Mouse (Mus musculus) neural tube, embryonic 14.5 days (tissue): Measurements from ENCODE around the gene Adcy10. TPM values are rescaled to one million over a fixed set of nuclear protein-coding genes. Genes with fewer than 3 reads are reported as not detected.
A peak's percentile ranks its signal among the peaks of the same experiment; 100 is the strongest.

ENCODE experiments used
- ATAC-seq: fragments of 200-750 bp; cut with Nextera tagmentation; 2 replicates; pipeline ENCODE4 v1.8.0; 2017; ENCODE audit warnings: low read depth, mild to moderate bottlenecking, moderate TSS enrichment, moderate library complexity
- H3K27ac ChIP-seq: fragments of 300-500 bp; sonication (generic); 2 replicates; pipeline ENCODE4 v1.5.1; 2014; ENCODE audit warnings: low read depth, mild to moderate bottlenecking, control low read depth, low read length, moderate library complexity, mixed read lengths
- H3K27me3 ChIP-seq: fragments of 300-500 bp; sonication (generic); 2 replicates; pipeline ENCODE4 v1.6.1; 2014; ENCODE audit warnings: low read length; ENCODE audit not compliant: control insufficient read depth, insufficient read depth
- H3K36me3 ChIP-seq: fragments of 300-500 bp; sonication (generic); 2 replicates; pipeline ENCODE4 v1.6.1; 2014; ENCODE audit warnings: low read length, mixed read lengths; ENCODE audit not compliant: control insufficient read depth, insufficient read depth
- H3K4me1 ChIP-seq: fragments of 300-500 bp; sonication (generic); 2 replicates; pipeline ENCODE4 v1.6.1; 2014; ENCODE audit warnings: low read length; ENCODE audit not compliant: control insufficient read depth, insufficient read depth
- H3K4me2 ChIP-seq: fragments of 300-500 bp; sonication (generic); 2 replicates; pipeline ENCODE4 v1.6.1; 2014; ENCODE audit warnings: mild to moderate bottlenecking, low read depth, low read length, control low read depth
- H3K4me3 ChIP-seq: fragments of 300-500 bp; sonication (generic); 2 replicates; pipeline ENCODE4 v1.5.1; 2014; ENCODE audit warnings: low read depth, low read length, control low read depth, mixed read lengths
- H3K9ac ChIP-seq: fragments of 300-500 bp; sonication (generic); replicated peaks from 2 replicates; pipeline ENCODE4 v1.6.1; 2014; ENCODE audit warnings: low read depth, mild to moderate bottlenecking, control low read depth, low read length, mixed read lengths
- H3K9me3 ChIP-seq: fragments of 300-500 bp; sonication (generic); 2 replicates; pipeline ENCODE4 v1.6.1; 2016; ENCODE audit warnings: low read length; ENCODE audit not compliant: control insufficient read depth
- WGBS: fragments of 180-500 bp; shearing (Covaris S2); extraction: QIAGEN DNeasy Blood & Tissue Kit; methylation state at CpG from one replicate; pipeline ENCODE4 v1.1.7; 2014; 5-methylcytosine and 5-hydroxymethylcytosine counted together
- polyA plus RNA-seq: library from polyadenylated mRNA; unstranded; fragments of >200 nt; fragmentation: Nextera tagmentation; extraction: Ambion mirVana; gene quantifications from 2 replicates; pipeline ENCODE4 v1.2.1, GENCODE M21; 2014

The Adcy10 gene
- polyA plus RNA-seq, 1 experiment from 2014 or later, result 0.28 TPM

DNA sequence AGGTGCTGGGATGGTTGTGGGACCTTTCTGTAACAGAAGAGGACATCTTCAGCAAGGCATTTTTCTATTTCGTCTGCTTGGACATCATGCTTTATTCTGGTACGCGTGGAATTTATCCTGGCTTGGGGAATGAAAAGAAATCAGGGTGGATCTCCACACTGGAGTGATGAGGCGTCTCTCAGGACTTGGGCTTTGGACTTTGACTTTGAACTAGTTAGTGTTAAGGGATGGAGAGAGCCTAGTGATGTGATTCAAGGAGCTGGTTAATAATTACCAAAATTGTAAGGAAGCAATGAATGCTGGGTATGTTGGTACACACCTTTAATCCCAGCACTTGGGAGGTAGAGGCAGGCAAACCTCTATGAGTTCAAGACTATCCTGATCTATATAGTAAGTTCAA lies 80.3 kb downstream of the Adcy10 start:
- no peak for ATAC-seq
- Histone ChIP-seq H3K36me3 (no peaks in the 10 kb centered on the region), H3K4me1 (no peaks in the 10 kb centered on the region), H3K4me3 (no peak overlapping the region), H3K9ac (no peak overlapping the region), H3K27ac (no peak overlapping the region), H3K9me3 (no peaks in the 10 kb centered on the region), H3K4me2 (no peak overlapping the region), H3K27me3 (no peaks in the 10 kb centered on the region)
- 93% methylated on average over 4 of the region's 4 CpGs for WGBS

DNA sequence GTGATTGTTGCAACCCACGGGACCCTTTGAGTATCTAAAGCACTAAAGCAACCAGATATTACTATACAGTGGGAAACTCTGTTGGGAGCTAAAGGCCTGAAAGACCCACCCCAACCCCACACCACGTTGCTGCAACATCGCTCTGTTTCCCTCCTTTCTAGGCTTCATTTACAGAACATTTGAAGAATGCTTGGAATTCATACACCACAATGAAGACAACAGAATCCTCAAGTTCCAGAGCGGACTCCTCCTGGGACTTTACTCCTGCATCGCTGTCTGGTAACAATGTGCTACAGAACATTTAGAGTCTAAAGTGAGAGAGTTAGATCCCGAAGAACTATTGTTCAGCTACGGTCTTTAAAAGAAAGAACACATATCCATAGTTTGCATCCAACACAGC lies 82.5 kb downstream of the Adcy10 start:
- Histone ChIP-seq H3K9me3 (no peaks in the 10 kb centered on the region), H3K4me1 (no peaks in the 10 kb centered on the region), H3K4me2 (no peak overlapping the region), H3K27me3 (no peaks in the 10 kb centered on the region), H3K36me3 (no peaks in the 10 kb centered on the region), H3K27ac (no peak overlapping the region), H3K4me3 (no peak overlapping the region), H3K9ac (no peak overlapping the region)
- no peak for ATAC-seq
- 82% methylated on average over 7 of the region's 7 CpGs for WGBS

DNA sequence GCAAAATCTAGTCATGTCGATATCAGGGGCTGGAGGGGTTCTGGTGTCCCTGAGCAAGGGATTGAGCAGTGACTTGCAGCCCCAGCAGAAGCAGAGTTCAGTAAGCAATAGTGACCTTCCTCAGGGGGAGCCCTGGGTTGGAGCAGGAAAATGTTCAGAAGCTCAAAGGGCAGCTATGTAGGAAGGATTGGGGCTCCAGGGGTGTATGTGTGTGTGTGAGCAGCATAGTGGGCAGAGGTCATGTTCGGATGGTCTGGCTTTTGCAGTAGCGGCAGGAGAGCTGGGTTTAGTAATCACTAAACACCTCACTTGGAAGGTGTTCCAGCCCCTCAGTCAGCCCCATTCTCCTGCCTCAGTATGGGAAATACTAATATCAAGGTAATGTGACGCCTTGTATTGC lies 91.0 kb downstream of the Adcy10 start:
- WGBS, result 78% methylated on average over 4 of the region's 4 CpGs
- Histone ChIP-seq H3K4me3 (no peak overlapping the region), H3K27me3 (no peaks in the 10 kb centered on the region), H3K9me3 (no peaks in the 10 kb centered on the region), H3K36me3 (no peaks in the 10 kb centered on the region), H3K4me2 (no peak overlapping the region), H3K27ac (no peak overlapping the region), H3K9ac (no peak overlapping the region), H3K4me1 (no peaks in the 10 kb centered on the region)
- ATAC-seq, result no peak

DNA sequence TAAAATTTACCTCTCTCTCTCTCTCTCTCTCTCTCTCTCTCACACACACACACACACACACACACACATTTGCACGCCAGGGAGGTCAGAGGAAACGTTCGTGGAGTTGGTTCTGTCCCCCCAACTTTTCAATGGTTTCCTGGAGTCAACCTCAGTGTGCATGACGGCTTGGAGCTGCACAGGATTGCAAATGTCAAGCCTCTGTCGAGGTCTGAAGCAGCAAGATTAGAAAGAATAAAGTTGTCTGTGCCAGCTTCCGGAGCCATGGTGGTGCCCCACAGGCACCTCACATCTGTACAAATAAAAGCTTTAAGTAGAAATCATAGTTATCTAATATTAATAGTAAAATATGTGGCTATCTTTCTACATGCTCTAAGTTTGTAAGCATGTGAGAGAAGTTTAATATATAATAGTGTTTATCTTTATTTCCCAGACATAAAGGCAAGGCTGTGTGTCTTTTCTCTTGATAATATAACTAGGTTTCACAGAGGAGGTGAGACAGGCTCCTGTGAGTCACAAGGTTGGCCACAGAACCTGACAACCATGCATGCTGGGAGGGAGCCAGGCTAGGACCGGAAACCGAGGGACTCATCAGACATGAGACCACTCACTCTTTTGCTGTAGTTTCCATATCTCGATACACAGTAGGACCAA lies 91.6 kb downstream of the Adcy10 start:
- no peaks in the 10 kb centered on the region for H3K36me3 ChIP-seq
- WGBS, result 83% methylated on average over 9 of the region's 9 CpGs

DNA sequence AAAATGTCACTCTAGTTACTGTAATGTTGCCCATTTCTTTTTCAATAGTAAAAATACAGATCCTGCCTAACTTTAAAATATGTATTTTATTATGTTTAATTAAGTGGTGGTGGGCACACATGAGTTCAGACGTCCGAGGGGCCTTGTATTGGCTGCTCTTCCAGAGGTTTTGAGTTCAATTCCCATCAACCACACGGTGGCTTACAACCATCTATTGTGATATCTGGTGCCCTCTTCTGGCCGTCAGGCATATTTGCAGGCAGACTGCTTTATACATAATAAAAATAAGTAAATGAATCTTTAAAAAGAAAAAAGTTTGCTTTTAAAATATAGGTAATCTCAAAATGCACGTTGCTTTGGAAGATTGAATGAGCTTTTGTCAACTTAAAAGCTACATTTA lies 94.3 kb downstream of the Adcy10 start:
- 55% methylated on average over 5 of the region's 5 CpGs for WGBS
- Histone ChIP-seq H3K4me1 (no peaks in the 10 kb centered on the region), H3K9me3 (no peaks in the 10 kb centered on the region), H3K4me3 (no peak overlapping the region), H3K4me2 (no peak overlapping the region), H3K27me3 (no peaks in the 10 kb centered on the region), H3K27ac (no peak overlapping the region), H3K36me3 (no peaks in the 10 kb centered on the region), H3K9ac (no peak overlapping the region)
- ATAC-seq, result no peak

More for the DNA sequence above, 91.6 kb downstream of the Adcy10 start:
- no peak for ATAC-seq
- no peaks in the 10 kb centered on the region for H3K27me3 ChIP-seq
- no peak overlapping the region for H3K4me2 ChIP-seq
- no peak overlapping the region for H3K4me3 ChIP-seq
- no peak overlapping the region for H3K9ac ChIP-seq
- H3K4me1 ChIP-seq, result no peaks in the 10 kb centered on the region
- H3K27ac ChIP-seq, result no peak overlapping the region
- H3K9me3 ChIP-seq, result no peaks in the 10 kb centered on the region

DNA sequence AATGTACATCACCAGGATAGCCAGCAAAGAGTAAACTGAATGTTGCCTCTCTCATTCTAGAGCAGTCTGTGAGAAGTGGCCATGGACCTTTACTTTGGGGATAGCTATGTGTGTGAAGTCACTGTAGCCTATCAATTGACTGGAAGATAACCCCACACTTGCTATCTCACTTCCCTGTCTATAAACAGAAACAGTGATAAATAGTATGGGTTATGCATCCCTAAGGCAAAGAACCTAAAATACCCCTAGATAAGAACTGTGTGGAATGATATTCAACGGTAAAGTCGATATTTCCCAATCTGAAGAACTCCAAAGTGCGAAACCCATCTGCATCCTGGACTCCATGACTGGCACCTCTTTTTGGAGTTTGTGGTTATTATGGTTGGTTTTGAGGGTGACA lies 96.3 kb downstream of the Adcy10 start:
- no peak for ATAC-seq
- H3K4me1 ChIP-seq, result no peaks in the 10 kb centered on the region
- no peak overlapping the region for H3K27ac ChIP-seq
- no peak overlapping the region for H3K9ac ChIP-seq
- no peaks in the 10 kb centered on the region for H3K9me3 ChIP-seq
- H3K27me3 ChIP-seq, result no peaks in the 10 kb centered on the region
- no peaks in the 10 kb centered on the region for H3K36me3 ChIP-seq
- no peak overlapping the region for H3K4me2 ChIP-seq
- 96% methylated on average over 3 of the region's 3 CpGs for WGBS
- H3K4me3 ChIP-seq, result no peak overlapping the region

DNA sequence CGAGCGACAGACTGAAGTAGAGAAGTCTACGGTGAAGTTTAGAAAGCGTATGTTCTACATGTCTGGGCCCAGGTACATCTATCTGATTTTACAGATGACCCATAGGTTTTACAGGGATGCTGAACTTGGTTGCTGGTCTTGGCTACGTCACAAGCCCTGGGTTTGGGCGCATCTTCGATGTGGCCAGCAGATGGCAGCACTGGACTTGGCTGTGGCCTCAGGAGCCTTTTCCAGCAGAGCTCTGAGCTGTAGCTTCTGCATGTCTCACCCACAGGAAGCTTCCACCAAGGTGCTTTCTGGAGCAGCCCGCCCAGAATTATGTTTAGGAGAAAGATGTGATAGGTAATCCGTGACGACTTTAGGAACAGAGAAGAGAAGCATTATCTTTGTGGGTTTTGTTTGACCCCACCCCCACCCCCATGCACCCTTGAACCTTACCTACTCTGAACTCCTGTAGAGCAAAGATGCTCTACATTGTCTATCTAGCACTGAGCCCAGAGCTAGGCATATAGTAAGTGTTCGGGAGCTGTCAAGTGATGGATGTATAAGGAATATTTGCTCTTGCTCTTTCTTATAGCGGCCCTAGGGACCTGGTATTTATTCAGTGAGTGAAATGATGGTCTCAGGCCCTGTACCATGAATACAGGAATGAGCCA lies 98.7 kb downstream of the Adcy10 start:
- Histone ChIP-seq H3K36me3 (no peaks in the 10 kb centered on the region), H3K9ac (no peak overlapping the region), H3K27me3 (no peaks in the 10 kb centered on the region), H3K27ac (no peak overlapping the region), H3K4me2 (no peak overlapping the region), H3K4me1 (no peaks in the 10 kb centered on the region), H3K4me3 (no peak overlapping the region), H3K9me3 (no peaks in the 10 kb centered on the region)
- ATAC-seq, result peak; percentile 83; the same call in 1 of the 2 replicates
- WGBS, result 33% methylated on average over 12 of the region's 12 CpGs

DNA sequence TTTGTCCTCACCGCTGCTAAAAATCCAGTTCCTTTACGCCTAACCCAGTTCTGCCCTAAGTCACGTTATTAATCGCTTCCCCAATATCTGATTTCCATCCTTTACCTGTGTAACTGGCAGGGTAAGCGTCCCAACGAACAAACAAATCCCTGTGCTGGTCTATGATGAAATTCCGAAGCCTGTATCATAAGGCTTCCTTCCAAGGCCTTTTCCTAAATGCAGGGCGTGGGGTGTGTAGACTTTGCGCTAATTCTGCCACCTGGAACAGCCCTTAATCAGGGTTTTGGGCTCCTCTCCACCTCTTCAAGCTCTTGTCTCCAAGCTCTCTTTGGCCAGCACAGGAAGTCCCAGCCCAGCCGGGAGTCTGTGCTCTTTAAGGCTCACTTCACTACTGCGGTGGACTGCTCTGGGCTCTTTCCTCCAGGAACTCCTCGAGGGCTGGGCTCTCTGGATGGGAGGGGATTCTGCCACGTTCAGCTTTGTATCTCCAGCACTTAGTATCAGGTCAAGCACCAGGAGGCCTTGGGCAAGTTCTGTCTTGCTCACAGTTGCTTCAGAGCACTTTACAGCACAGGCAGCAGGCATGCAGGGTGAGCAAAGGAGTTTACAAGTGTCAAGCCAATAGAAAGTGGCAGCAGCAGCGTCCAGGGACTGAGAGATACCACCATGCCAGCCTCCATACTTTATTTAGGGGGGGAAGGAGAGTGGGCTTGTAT lies 100.6 kb downstream of the Adcy10 start:
- H3K4me2 ChIP-seq, result no peak overlapping the region
- H3K9ac ChIP-seq, result no peak overlapping the region
- 71% methylated on average over 14 of the region's 14 CpGs for WGBS
- ATAC-seq, result no peak
- H3K36me3 ChIP-seq, result peaks cover under 1% of the 10 kb centered on the region; the same call in 1 of the 2 replicates
- no peaks in the 10 kb centered on the region for H3K9me3 ChIP-seq
- no peaks in the 10 kb centered on the region for H3K27me3 ChIP-seq
- no peak overlapping the region for H3K4me3 ChIP-seq
- no peaks in the 10 kb centered on the region for H3K4me1 ChIP-seq
- H3K27ac ChIP-seq, result no peak overlapping the region

DNA sequence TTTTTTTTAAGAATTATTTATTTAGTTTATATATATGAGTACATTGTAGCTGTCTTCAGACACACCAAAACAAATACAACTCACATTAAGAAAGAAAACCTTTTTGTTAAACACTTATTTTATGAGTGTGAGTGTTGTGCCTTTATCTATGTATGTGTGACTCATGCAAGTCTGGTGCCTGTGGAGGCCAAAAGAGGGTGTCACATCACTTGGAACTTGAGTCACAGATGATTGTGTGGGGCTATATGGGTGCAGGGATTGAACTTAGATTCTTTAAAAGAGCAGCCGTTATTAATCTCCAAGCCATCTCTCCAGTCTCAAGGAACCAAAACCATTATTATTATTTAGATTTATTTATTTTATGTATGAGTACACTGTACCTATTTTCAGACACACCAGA lies 101.4 kb downstream of the Adcy10 start:
- 93% methylated on average over 1 of the region's 1 CpGs for WGBS
- Histone ChIP-seq H3K4me3 (no peak overlapping the region), H3K9ac (no peak overlapping the region), H3K27ac (no peak overlapping the region), H3K27me3 (no peaks in the 10 kb centered on the region), H3K4me2 (no peak overlapping the region), H3K36me3 (peaks cover 5% of the 10 kb centered on the region; the same call in 1 of the 2 replicates), H3K4me1 (no peaks in the 10 kb centered on the region), H3K9me3 (no peaks in the 10 kb centered on the region)
- no peak for ATAC-seq
